Mouse (Mus musculus): ENCODE results near the gene Mindy4. TPM values are rescaled to one million over a fixed set of nuclear protein-coding genes. Genes with fewer than 3 reads are reported as not detected.

Gene Mindy4
- total RNA-seq, 1 experiment, result 3.0 TPM

GRCm38 (mm10) chr6:55207786-55208185 is 4.6 kb downstream of the Mindy4 start:
- in situ Hi-C loops (cut with MboI; ENCODE audit: low sequenced_read_pairs in 2 of 2, unreplicated experiment in 2 of 2), result no loop called here
- no peak overlapping the region for H3K27ac ChIP-seq (ENCODE audit: insufficient read depth, low read depth, low read length, poor library complexity, severe bottlenecking)
- TF ChIP-seq MAFK (IDR thresholded peaks at IDR 0.05; ENCODE audit: insufficient read depth, low read depth, low read length) (no peak), ZNF384 (IDR thresholded peaks at IDR 0.05; ENCODE audit: low read depth, low read length) (no peak), CHD2 (IDR thresholded peaks at IDR 0.05; ENCODE audit: low read depth, low read length) (no peak)
- no peaks in the 10 kb centered on the region for H3K36me3 ChIP-seq (ENCODE audit: control insufficient read depth, insufficient read depth, low read length, poor library complexity, severe bottlenecking)
- DNase-seq (ENCODE audit: low read depth, low spot score), result no peak
- H3K4me1 ChIP-seq (ENCODE audit: control insufficient read depth in 2 of 2, insufficient read depth in 2 of 2, low read length in 2 of 2, poor library complexity in 1 of 2), result 0 out of 4 replicates have a peak, but pooled peaks cover 0 to 2% of the 10 kb centered on the region in 2 experiments
- H3K4me3 ChIP-seq (ENCODE audit: insufficient read depth in 1 of 2, low read depth in 1 of 2, low read length in 2 of 2, poor library complexity in 1 of 2, severe bottlenecking in 1 of 2), result no peak overlapping the region
- no peaks in the 10 kb centered on the region for H3K9me3 ChIP-seq (ENCODE audit: control insufficient read depth, insufficient read depth, low read depth, low read length)
- H3K9ac ChIP-seq (ENCODE audit: insufficient read depth, low read depth, low read length, poor library complexity, severe bottlenecking), result no peak overlapping the region

GRCm38 (mm10) chr6:55210423-55211365 is 7.5 kb downstream of the Mindy4 start:
- H3K9me3 ChIP-seq (ENCODE audit: control insufficient read depth, insufficient read depth, low read depth, low read length), result no peaks in the 10 kb centered on the region
- TF ChIP-seq HCFC1 (IDR thresholded peaks at IDR 0.05; ENCODE audit: borderline replicate concordance, insufficient read depth, low read length), result no peak
- TF ChIP-seq MAFK (IDR thresholded peaks at IDR 0.05; ENCODE audit: insufficient read depth, low read depth, low read length), result no peak
- TF ChIP-seq ZNF384 (IDR thresholded peaks at IDR 0.05; ENCODE audit: low read depth, low read length), result no peak
- no peak for TF ChIP-seq CHD2 (IDR thresholded peaks at IDR 0.05; ENCODE audit: low read depth, low read length)
- no peak for TF ChIP-seq ZC3H11A (IDR thresholded peaks at IDR 0.05; ENCODE audit: borderline replicate concordance, low read depth, low read length)
- H3K4me1 ChIP-seq (ENCODE audit: control insufficient read depth in 2 of 2, insufficient read depth in 2 of 2, low read length in 2 of 2, poor library complexity in 1 of 2), result no peaks in the 10 kb centered on the region
- no peak overlapping the region for H3K27ac ChIP-seq (ENCODE audit: insufficient read depth, low read depth, low read length, poor library complexity, severe bottlenecking)
- H3K36me3 ChIP-seq (ENCODE audit: control insufficient read depth, insufficient read depth, low read length, poor library complexity, severe bottlenecking), result no peaks in the 10 kb centered on the region
- in situ Hi-C loops (cut with MboI; ENCODE audit: low sequenced_read_pairs in 2 of 2, unreplicated experiment in 2 of 2), result no loop called here
- DNase-seq (ENCODE audit: low read depth, low spot score), result no peak
- no peak overlapping the region for H3K4me3 ChIP-seq (ENCODE audit: insufficient read depth in 1 of 2, low read depth in 1 of 2, low read length in 2 of 2, poor library complexity in 1 of 2, severe bottlenecking in 1 of 2)
- H3K9ac ChIP-seq (ENCODE audit: insufficient read depth, low read depth, low read length, poor library complexity, severe bottlenecking), result no peak overlapping the region

GRCm38 (mm10) chr6:55214541-55214940 is 11.4 kb downstream of the Mindy4 start:
- H3K27ac ChIP-seq (ENCODE audit: insufficient read depth, low read depth, low read length, poor library complexity, severe bottlenecking), result no peak overlapping the region
- no peak for DNase-seq (ENCODE audit: low read depth, low spot score)
- TF ChIP-seq HCFC1 (IDR thresholded peaks at IDR 0.05; ENCODE audit: borderline replicate concordance, insufficient read depth, low read length), result no peak
- TF ChIP-seq ZC3H11A (IDR thresholded peaks at IDR 0.05; ENCODE audit: borderline replicate concordance, low read depth, low read length), result no peak
- TF ChIP-seq CHD2 (IDR thresholded peaks at IDR 0.05; ENCODE audit: low read depth, low read length), result no peak
- TF ChIP-seq MAFK (IDR thresholded peaks at IDR 0.05; ENCODE audit: insufficient read depth, low read depth, low read length), result no peak
- no peak for TF ChIP-seq ZNF384 (IDR thresholded peaks at IDR 0.05; ENCODE audit: low read depth, low read length)
- H3K36me3 ChIP-seq (ENCODE audit: control insufficient read depth, insufficient read depth, low read length, poor library complexity, severe bottlenecking), result no peaks in the 10 kb centered on the region
- in situ Hi-C loops (cut with MboI; ENCODE audit: low sequenced_read_pairs in 2 of 2, unreplicated experiment in 2 of 2), result no loop called here
- no peaks in the 10 kb centered on the region for H3K9me3 ChIP-seq (ENCODE audit: control insufficient read depth, insufficient read depth, low read depth, low read length)
- H3K4me3 ChIP-seq (ENCODE audit: insufficient read depth in 1 of 2, low read depth in 1 of 2, low read length in 2 of 2, poor library complexity in 1 of 2, severe bottlenecking in 1 of 2), result no peak overlapping the region
- no peaks in the 10 kb centered on the region for H3K4me1 ChIP-seq (ENCODE audit: control insufficient read depth in 2 of 2, insufficient read depth in 2 of 2, low read length in 2 of 2, poor library complexity in 1 of 2)
- H3K9ac ChIP-seq (ENCODE audit: insufficient read depth, low read depth, low read length, poor library complexity, severe bottlenecking), result no peak overlapping the region

GRCm38 (mm10) chr6:55218232-55218631 is 15.0 kb downstream of the Mindy4 start:
- no peak overlapping the region for H3K4me3 ChIP-seq (ENCODE audit: insufficient read depth in 1 of 2, low read depth in 1 of 2, low read length in 2 of 2, poor library complexity in 1 of 2, severe bottlenecking in 1 of 2)
- in situ Hi-C loops (cut with MboI; ENCODE audit: low sequenced_read_pairs in 2 of 2, unreplicated experiment in 2 of 2), result no loop called here
- no peaks in the 10 kb centered on the region for H3K36me3 ChIP-seq (ENCODE audit: control insufficient read depth, insufficient read depth, low read length, poor library complexity, severe bottlenecking)
- H3K4me1 ChIP-seq (ENCODE audit: control insufficient read depth in 2 of 2, insufficient read depth in 2 of 2, low read length in 2 of 2, poor library complexity in 1 of 2), result no peaks in the 10 kb centered on the region
- TF ChIP-seq CHD2 (IDR thresholded peaks at IDR 0.05; ENCODE audit: low read depth, low read length) (no peak), HCFC1 (IDR thresholded peaks at IDR 0.05; ENCODE audit: borderline replicate concordance, insufficient read depth, low read length) (no peak), ZC3H11A (IDR thresholded peaks at IDR 0.05; ENCODE audit: borderline replicate concordance, low read depth, low read length) (no peak), ZNF384 (IDR thresholded peaks at IDR 0.05; ENCODE audit: low read depth, low read length) (no peak), MAFK (IDR thresholded peaks at IDR 0.05; ENCODE audit: insufficient read depth, low read depth, low read length) (no peak)
- no peak overlapping the region for H3K9ac ChIP-seq (ENCODE audit: insufficient read depth, low read depth, low read length, poor library complexity, severe bottlenecking)
- H3K9me3 ChIP-seq (ENCODE audit: control insufficient read depth, insufficient read depth, low read depth, low read length), result no peaks in the 10 kb centered on the region
- no peak overlapping the region for H3K27ac ChIP-seq (ENCODE audit: insufficient read depth, low read depth, low read length, poor library complexity, severe bottlenecking)
- DNase-seq (ENCODE audit: low read depth, low spot score), result no peak
